Mouse (Mus musculus): Measurements from ENCODE around the gene Med24.

Gene Med24

DNA sequence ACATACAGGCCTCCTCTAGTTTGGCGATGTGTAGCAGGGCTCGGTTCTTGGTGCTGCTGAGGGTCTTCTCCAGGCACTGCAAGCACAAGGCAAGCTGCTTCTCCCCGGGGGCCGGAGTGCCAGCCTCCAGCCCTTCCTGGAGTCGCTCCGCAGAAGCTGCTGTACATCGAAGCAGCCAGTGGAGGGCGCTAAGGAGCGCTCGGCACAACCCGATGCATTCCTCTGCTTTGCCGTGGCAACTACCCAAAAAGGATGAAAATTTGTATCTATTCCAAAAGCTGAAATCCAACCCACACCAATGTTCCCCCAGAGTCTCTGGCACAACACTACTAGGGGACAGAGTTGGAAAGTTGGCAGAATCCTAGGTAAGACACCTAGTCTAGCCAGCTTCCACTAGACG lies 11.3 kb downstream of the Med24 start:
- DNase-seq, result peak; percentile 65

DNA sequence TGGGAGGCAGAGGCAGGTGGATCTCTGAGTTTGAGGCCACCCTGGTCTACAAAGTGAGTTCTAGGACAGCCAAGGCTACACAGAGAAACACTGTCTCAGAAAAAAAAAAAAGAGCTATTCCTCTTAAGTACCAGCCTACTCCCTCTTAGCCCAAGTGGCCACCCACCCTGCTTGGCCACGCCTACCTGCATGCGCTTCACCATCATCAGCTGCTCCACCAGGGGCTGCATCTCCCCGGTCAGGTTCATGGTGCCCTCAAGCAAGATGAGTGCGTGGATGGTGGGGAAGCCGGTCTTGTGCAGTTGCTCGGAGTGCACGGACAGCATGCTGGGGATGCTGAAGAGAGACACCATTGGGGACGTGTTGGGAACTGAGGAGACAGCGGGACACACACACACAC lies 13.3 kb downstream of the Med24 start:
- no peak for DNase-seq

DNA sequence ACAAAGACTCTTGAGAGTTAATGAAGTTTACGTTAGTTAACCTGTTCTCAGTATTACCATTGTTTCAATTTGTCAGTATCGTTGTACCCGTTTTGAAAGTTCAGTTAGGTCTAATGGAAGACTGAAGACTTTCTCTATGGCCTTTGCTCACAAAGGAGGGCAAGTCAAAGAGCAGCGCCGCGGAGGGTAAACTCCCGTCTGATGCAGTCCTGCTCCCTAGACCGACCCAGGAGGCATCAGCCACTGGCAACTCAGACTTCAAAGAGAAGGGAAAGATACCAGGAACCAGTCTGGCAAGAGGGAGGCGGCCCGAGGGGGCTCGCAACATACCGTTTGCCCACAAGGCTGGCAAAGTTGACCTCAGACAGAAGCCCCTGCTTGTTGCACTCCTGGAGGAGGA lies 15.5 kb downstream of the Med24 start:
- no peak for DNase-seq

DNA sequence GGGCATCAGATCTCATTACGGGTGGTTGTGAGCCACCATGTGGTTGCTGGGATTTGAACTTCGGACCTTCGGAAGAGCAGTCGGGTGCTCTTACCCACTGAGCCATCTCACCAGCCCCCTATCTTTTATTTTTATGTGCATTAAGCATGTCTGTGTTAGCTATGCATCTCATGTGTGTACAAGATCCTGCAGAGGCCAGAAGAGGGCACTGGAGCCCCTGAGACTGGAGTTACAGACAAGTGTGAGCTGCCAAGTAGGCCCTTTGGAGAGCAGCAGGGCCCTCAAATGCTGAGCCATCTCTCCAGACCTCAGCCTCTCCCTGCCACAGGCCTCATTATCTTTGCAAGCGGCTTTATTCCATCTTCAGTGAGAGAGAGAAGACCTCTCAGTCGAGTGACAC lies 17.2 kb downstream of the Med24 start:
- peak; percentile 26 for DNase-seq

DNA sequence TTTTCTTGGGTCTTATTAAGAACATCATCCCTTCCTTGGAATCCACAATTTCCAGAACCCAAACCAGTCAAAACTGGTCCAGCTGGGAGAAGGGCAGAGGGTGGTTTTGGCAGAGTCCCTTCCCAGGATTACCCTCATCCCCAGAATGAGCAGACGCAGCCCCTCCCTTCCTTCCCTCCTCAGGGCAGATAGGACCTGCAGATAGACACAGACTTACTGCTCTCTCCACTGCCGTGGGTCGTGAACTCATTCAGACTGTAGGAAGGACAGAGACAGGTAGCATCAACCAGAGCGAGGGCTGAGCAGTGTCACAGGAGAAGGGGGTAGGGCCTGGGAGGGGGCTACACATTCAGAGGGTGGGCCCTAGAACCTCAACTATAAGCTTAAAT lies 18.2 kb downstream of the Med24 start:
- DNase-seq, result no peak

DNA sequence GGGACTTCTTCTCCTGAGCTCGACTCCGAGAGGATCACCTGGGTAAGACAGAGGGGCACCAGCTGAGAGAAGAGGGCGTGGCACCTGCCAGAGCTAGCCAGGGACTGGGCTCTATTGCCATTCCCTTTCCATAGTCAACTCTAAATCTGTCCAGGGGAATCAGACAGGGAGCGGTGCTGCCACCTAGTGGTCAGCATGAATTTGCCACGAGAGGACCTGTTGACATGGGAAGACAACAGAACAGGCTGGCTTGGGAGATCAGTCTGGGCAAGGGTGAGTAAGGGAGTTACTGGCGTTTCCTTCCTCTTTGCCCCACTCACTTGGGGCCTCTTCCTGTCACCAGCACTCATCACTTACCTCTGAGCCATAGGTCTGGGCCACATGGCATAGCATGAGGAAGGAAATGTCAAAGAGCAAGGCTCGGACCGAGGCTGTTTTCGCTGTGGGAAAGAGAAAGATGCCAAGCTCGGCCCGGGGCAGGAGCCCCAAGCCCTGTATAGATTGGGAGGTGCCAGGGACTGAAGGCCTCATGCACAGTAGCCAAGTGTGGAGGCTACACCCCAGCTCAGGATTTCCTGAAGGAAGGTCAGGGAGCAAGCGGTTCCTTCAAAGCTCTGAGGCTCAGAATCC lies 18.7 kb downstream of the Med24 start:
- peak; percentile 86 for DNase-seq

DNA sequence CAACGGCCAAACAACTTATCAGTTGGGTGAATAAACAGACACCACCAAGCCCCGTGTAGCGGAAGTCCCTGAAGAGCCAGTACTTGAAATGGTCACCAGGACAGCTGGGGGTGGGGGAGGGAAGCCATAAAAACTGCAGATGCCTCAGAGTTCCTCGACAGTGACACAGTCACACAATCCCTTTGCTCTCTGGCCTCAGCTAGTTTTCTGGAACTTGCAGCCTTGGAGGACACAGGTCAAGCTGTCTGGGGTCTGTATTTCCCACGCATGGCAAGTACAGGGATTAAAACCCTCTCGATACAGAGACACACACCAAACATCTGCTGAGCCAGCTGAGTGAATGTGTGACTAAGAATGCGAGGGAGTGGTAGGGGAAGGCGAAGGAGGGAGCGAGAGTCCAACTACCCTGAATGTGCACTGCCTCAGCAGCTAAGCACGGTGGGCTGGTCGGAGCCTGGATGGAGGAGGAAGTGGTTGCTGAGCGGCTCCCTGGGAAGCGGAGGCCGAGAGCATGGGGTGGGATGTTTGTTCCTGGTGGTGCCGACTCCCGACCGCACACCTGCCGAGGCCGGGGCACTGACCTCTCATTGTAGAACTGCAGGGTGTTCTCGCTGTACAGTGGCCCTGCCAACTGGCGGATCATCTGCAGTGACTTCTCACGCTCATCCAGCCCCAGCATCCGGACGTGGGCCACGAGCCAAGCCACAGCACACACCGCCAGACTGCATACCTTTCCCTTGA lies 20.1 kb downstream of the Med24 start:
- no peak for DNase-seq

DNA sequence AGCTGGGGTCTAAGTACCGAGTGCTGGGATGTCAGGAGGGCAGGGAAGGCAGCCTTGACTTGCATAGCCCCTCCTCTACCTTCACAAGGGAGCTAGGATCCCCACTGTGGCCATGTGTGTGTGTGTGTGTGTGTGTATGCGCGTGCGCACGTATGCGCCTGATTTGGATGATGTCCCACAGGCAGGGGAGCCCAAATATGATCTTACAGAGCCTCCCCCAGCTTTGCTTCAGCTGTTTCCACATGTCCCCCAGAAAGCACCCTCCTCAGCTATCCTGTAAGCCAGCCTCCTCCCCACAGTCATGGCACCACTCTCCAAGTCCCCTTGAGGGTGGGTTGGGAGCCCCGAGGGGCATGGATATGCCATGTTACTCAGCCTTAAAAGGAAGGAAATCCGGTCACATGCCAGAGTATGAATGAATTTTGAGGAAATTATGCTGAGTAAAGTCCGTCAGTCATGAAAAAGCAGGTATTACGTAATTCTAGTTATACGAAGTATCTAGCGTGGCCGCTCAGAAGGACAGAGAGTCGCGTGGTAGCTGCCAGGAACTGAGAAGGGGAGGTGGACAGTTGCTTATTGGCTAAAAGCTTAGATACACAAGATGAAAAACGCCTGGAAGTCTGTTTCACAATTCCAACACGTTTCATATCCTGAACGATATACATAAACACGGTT lies 20.8 kb downstream of the Med24 start:
- DNase-seq, result no peak

DNA sequence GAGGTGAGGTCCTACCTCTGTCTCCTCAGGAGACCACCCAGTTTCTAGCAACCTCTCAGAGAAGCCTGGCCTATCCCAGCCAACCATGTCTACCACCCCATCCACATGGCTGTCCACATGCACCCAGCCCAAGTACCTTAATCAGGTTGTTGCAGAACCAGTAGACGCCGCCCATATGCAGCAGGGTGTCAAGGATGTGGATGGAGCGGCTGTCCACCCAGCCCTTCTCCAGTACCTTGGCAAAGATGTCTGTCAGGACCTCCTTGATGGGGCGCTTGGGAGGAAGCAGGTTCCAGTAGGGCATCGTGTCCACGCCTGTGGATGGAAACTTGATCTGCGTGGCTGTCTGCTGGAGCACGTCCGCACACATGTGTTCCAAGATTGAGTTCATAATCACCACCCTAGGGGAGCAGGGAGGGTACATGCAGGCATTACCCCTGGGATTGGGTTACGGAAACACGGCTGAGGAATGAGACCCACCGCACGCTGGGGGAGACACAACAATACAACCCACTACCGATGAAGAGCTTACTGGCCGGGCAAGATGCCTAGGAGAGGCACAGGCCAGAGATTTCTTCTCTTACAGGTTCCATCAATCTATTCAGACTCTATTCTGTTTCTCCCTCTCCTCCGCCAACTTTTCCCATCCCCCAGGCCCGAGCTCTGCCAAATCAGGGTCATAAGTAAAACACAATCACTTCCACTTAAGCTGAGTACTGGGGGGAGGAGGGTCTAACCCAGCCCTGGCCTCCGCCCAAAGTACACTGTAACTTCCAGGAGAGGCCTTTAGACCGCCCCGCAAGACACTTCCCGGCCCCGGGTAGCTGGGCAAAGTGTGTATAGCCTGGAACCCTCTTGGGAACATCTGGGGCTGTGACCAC lies 21.6 kb downstream of the Med24 start:
- DNase-seq, result no peak

DNA sequence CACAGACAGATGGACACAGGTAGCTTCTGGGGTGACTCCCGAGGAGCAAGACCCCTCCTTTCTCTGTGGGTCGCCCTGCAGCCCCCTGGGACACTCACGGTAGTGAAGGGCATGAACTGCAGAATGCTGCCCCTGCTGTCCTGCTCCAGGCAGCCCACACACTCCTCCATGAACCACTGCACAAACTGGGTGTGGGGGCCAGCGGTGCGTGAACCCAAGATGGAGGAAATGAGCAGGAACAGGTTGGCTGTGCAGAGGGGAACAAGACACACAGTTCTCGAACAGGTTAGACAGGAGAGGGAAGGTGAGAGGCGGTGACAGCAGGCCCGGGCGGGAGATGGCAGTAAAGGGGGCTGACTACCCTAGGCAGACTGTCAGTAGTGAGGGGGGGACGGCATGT lies 24.2 kb downstream of the Med24 start:
- DNase-seq, result no peak

DNA sequence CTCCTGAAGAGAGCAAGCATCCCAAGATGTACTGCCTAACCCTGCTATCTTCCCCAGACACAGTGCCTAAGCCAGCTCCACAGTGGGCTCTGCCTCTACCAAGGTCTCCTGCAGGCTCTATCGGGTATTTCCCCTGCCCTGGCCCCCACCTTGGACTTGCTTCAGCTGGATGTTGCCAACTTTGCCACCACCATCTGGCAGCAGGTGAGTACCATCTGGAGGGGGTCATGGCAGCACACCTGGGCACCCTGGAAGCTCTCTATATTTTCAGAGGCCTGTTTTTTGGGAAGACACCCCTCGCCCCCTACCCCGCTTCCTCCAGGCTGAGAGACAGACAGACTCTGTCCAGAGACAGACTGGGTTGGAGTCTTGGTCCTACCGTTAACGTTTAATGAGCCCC lies 26.9 kb downstream of the Med24 start:
- no peak for DNase-seq

DNA sequence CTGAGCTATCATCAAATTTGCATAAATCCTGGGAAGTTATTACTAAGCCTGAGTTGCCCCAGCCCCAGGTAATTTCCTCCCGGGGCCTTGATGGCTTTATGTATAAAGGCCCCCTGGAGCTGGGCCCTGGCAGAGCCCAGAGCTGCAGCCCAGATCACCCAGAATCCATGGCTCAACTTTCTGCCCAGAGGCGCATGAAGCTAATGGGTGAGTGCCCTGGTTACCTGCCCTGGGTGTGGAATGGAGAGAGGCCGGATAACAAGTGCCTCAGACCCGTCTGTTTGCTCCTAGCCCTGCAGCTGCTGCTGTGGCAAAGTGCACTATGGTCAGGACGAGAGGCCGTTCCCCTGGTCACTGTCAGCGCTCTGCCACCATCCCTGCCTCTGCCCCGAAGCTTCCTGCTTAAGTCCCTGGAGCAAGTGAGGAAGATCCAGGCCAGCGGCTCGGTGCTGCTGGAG lies 28.0 kb downstream of the Med24 start, which contains the start of gene Csf3:
Csf3 (plus strand) TSS at position 51 of the 458 bp plus-strand sequence.
- DNase-seq, result no peak

DNA sequence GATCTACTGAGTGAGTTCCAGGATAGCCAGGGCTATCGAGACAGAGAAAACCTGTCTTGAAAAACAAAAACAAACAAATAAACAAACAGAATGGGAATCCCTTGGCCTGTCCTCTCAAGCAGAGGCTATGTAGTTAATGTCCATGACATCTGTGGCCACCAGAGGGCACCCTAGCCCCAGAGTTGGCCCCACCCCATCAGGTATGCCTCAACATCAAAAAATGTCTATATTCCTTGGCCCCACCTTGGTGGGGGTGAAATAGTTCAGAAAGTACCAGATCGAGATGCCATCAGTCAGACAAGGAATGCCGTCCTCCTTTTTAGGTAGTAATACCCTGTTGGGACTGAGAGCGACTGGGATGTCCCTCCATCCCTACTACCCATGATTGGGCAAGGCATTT lies 29.3 kb downstream of the Med24 start:
- peak; percentile 72 for DNase-seq

DNA sequence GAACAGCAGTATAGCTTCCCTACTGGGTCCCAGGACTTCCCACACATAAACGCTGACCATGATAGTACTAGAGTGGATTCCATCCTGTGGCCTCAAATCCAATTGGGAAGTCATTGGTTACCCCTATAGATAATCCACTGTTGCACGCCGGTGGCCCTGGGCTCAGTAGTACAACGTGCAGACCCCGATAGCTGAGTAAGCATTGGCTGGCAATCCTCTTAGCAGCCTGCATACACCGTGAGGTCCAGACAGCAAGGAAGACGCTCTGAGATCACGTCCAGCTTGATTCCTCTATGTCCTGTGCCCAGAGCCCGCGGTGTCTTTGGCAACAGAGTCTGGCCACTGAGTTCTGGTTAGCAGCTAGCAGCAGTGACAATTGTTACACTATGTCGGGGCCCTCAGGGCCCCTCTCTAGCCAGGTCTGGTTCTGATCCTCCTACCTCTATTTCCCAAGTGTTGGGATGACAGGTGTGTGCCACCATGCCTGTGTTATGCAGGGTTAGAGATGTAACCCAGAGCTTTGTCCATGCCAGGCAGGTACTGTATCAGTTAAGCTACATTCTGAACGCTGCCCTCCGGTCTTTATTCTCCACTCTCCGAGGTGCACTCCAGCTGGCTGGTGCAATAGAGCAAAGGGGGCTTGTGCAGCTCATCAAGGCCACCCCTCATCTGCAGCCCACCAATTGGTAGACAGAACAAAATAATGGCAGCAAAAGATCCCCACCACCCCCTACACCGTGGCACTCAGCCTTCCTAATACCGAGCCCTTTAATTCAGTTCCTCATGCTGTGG lies 30.2 kb downstream of the Med24 start:
- no peak for DNase-seq

DNA sequence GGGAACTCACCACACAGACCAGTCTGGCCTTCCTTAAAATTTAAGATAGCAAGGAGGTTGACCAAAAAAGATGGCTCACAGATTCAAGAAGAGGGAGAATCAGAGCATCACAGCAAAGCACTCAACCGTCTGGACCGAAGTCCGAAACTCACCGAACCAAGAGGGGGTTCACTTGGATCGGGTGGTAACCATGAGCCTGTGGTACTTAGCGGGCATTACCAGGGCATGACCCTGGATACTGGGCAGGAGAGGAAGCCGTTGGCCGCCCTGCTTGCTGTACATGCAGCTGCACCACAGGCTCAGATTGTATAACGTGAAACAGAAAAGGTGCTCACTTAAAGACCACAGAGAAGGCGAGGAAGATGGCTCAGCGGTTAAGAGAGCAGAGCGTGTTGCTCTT lies 32.0 kb downstream of the Med24 start:
- DNase-seq, result no peak

DNA sequence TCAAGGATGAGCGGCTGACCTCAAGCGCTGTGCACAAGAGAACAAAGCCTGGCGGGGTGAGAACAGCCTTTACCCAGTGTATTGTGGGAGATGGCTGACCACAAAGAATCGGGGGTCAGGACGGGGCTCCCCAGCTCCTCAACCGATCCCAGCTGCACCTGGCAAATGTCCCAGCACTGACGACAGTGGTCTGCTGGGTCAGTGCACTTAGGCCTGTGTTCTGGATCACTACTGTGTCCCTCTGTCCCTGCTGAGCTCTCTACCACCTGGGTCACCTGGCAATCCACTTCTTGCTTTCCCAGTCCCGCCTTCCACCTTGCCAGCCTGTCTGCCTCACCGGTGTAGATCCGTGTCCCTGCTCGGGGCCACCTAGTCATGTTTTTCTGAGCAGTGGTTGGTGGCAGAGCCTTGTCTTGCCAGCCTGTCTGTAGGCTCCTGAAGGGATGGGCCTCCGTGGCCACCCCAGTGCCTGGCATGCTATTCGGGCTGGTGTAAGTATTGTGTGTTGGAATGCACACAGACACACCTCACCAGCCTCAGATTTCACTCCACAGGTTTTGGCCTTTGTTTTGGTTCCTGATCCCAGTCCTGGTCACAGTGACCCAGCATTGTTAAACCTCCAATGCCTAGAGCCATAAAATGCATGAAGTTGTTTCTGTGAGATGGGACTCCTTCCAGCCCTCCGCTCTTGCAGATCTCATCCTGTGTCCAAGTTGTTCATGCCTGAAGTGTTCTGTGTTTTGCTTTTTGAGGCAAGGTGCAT lies 32.6 kb downstream of the Med24 start:
- no peak for DNase-seq

DNA sequence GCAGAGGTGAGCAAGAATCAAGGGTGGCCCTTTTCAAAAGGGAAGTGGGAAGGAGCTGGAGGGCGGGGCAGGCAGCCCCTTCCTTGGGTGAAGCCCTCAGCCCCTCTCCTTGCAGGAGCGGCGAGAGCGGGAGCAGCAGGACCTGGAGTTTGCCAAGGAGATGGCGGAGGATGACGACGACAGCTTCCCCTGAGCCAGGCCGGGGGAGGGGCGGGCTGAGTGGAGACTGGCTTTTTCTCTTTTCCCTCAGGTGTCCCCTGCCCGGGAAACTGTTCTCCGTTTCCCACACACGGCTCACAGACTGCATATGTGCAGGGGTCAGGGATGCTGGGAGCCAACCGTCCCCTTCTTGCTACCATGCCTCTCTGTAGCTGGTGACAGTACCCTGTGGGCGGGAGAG lies 33.8 kb downstream of the Med24 start:
- DNase-seq, result no peak

DNA sequence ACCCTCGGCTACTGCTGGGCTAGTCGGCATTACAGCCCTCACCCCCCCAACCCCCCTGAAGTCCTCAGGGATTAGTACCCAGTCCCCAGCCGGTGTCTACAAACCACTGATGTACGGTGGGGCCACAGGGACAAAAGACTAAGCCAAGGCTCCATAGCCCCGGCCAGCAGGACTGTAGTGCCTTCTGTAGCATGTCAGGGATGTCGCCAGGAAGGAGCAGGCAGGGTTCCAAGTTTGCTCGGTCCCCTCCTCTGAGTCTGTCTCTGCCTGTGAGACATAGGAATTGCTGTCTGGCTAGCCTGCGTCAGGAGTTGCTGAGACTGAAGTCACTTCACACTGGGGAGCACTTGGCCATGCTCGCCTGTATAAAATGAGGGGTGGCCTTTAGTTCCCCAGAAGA lies 34.9 kb downstream of the Med24 start:
- no peak for DNase-seq

DNA sequence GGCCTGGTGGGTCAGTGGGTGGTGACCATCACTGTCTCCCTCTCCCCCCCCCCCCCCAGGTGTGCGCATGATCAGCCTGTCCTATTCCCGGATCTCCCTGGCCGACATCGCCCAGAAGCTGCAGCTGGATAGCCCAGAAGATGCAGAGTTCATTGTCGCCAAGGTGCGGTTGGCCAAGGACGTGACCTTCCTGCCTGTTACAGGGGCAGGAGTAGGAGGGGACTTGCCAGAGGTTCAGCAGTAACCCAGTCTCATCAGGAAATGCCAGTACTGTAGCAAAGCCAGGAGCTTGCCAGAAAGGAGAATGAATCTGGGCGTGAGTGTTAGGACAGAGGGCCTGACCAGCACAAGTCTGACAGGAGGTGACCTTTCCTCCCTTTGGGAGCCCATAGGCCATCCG lies 35.5 kb downstream of the Med24 start:
- DNase-seq, result no peak

DNA sequence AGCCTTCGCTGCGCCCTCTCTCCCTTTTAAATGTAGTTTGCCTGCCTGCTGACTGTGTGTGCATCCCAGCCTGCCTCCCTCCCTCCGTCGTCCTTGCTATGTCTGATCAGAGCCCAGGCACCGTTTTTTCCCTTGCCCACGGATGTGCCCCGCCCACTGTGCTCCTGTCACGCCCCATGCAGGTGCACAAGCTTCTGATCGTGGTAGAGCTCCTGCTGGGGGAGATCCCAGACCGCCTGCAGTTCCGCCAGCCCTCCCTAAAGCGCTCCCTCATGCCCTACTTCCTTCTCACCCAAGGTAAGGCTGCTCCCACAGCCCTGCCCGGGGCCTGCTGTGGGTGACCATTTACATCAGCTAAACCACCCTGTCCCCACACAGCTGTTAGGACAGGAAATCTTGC lies 36.0 kb downstream of the Med24 start:
- no peak for DNase-seq

DNA sequence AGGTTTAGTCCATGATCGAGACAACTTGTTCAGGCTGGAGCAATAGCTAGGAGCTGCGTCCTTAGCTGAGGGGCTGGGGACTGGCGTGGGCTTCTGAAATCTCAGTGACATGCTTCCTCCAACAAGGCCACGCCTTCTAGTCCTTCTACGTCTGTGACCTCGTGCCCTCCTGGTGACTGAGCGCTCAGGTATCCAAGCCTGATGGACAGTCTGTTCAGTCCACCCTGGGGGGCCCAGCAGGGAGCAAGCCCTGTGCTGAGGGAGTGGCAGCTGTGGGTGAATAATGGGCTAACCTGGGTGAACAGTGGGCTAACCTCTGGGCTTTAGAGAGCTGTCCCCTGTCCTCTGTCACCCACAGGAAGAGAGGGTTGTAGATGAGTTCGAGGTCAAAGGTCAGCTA lies 41.2 kb downstream of the Med24 start:
- no peak for DNase-seq

DNA sequence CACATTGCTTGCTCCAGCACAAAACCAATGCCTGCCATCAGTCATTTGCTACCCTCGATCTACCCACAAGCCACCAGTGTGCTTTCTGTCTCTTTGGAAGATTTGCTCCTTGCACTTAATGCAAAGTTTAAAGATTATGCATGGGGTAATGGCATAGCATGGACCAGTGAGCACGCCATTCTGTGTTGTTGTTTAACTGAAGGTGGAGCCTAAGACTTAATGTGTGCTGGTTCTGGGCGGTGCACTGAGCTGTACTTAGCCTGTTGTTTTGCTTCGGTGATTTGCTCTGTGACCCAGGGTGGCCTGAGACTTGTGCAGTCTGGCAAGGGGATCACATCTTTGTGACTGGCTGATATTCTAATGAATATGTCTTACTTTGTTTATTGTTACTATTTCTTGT lies 42.3 kb downstream of the Med24 start:
- DNase-seq, result no peak
